Mouse (Mus musculus) ES-Bruce4 (cell line): ENCODE data around the gene Ankrd12.
A peak's percentile ranks its signal among the peaks of the same experiment; 100 is the strongest.

Experiments
- CTCF ChIP-seq: IDR thresholded peaks from one replicate; pipeline ENCODE4 v1.8.1; 2011; ENCODE audit warnings: low read depth, low read length
- POLR2A ChIP-seq: IDR thresholded peaks from one replicate; pipeline ENCODE4 v1.8.1; 2011; ENCODE audit warnings: low read length; ENCODE audit not compliant: insufficient read depth

GRCm38 (mm10) chr17:66106601-66107267 lies 29.8 kb upstream of the Ankrd12 start:
- TF ChIP-seq CTCF (peak; percentile 68), POLR2A (no peak)
